ENCODE assay signal across 8 mouse cellular contexts in the genomic region with DNA sequence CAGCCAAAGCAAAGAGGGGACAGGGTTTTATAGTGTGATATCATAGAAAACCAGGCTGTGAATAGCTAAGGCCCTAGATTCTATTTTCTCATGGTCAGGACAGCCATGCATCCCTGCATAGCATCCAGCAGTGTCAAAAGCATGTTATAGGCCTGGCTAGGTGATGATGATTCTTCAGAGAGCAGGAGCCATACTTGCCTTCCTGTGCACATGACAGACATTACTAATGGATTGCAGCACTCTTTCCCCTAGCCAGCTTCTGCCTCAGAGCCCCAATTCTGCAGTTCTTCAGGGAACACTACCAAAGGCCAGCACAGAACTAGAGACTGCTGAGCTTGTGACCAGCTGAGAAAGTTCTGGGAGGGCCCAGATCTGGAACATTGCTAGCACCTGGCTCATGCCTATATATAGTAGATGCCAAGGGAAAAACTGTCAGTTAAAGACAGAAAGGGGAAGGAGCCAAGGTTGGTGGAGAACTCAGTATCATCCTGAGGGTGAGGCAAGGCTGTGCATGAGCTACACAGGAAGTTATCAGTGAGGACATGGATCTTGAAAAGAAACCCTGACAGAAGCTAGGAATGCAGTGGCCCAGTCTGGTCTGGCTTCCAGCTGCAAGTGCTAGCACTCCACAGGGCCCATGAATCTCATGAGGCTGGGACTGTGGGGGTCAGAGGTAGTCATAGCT.
DNase-seq lines count a peak whose midpoint lies in the region; ATAC-seq lines count a peak whose summit lies in the region.

No protein-coding gene starts in this region.

- peak overlapping the region; percentile 93 for H3K27ac ChIP-seq in kidney, embryonic 16.5 days (ENCODE audit: low read length)
- H3K27ac ChIP-seq in embryonic facial prominence, embryonic 15.5 days (replicated peaks): peak overlapping the region; percentile 82
- peak overlapping the region; percentile 100 for H3K27ac ChIP-seq in macrophage

- H3K27me3 ChIP-seq in kidney, embryonic 16.5 days (ENCODE audit: insufficient read depth, low read length): no peaks in the 10 kb centered on the region
- H3K27me3 ChIP-seq in embryonic facial prominence, embryonic 15.5 days: no peaks in the 10 kb centered on the region

- no peaks in the 10 kb centered on the region for H3K9me3 ChIP-seq in kidney, embryonic 16.5 days (ENCODE audit: low read length)
- no peaks in the 10 kb centered on the region for H3K9me3 ChIP-seq in embryonic facial prominence, embryonic 15.5 days (replicated peaks)

- DNase-seq in kidney, postnatal 4 days: no peak
- no peak for DNase-seq in cerebellum, adult 9-10 months
- no peak for DNase-seq in left cerebral cortex, postnatal 4 days

- H3K4me3 ChIP-seq in kidney, embryonic 16.5 days (ENCODE audit: low read length): no peak overlapping the region
- H3K4me3 ChIP-seq in embryonic facial prominence, embryonic 15.5 days (replicated peaks): no peak overlapping the region
- peak overlapping the region; percentile 22; the same call in 1 of the 2 replicates for H3K4me3 ChIP-seq in macrophage (ENCODE audit: inconsistent target)

- no peaks in the 10 kb centered on the region for H3K36me3 ChIP-seq in kidney, embryonic 16.5 days (ENCODE audit: insufficient read depth, low read length)
- H3K36me3 ChIP-seq in embryonic facial prominence, embryonic 15.5 days: no peaks in the 10 kb centered on the region
- no peaks in the 10 kb centered on the region for H3K36me3 ChIP-seq in macrophage (ENCODE audit: inconsistent target)

- H3K9ac ChIP-seq in kidney, embryonic 16.5 days (replicated peaks; ENCODE audit: low read length): no peak overlapping the region
- no peak overlapping the region for H3K9ac ChIP-seq in embryonic facial prominence, embryonic 15.5 days

- H3K4me1 ChIP-seq in kidney, embryonic 16.5 days (ENCODE audit: insufficient read depth, low read length): peaks cover 37% of the 10 kb centered on the region
- H3K4me1 ChIP-seq in embryonic facial prominence, embryonic 15.5 days: peaks cover 21% of the 10 kb centered on the region

- 0 out of 2 replicates have a peak overlapping the region, but pooled peaks have one; percentile 47 for H3K4me2 ChIP-seq in kidney, embryonic 16.5 days (replicated peaks; ENCODE audit: low read depth, low read length)
- no peak overlapping the region for H3K4me2 ChIP-seq in embryonic facial prominence, embryonic 15.5 days (replicated peaks)

- intact Hi-C loops in left cerebral cortex, postnatal 4 days (cut with DNase I): no loop called here

- ATAC-seq in kidney, embryonic 16.5 days (ENCODE audit: low FRiP score, low TSS enrichment): no peak
- ATAC-seq in CD4-positive, CD25-positive, alpha-beta regulatory T cell, adult 4 months: peak; percentile 36
- no peak for ATAC-seq in embryonic facial prominence, embryonic 15.5 days (ENCODE audit: insufficient number of reproducible peaks, low FRiP score, low TSS enrichment, low read depth)
- ATAC-seq in megakaryocyte-erythroid progenitor cell, adult 5-6 weeks (replicated peaks; ENCODE audit: low FRiP score, low TSS enrichment, poor library complexity, severe bottlenecking): no peak

- no peaks in the 10 kb centered on the region for H3K79me2 ChIP-seq in macrophage (ENCODE audit: inconsistent target)
